Mouse (Mus musculus): Measurements from ENCODE around the gene Muc13. TPM values are rescaled to one million over a fixed set of nuclear protein-coding genes. Genes with fewer than 3 reads are reported as not detected.

Gene Muc13
- polyA plus RNA-seq, 1 experiment, result 0.02 TPM

DNA sequence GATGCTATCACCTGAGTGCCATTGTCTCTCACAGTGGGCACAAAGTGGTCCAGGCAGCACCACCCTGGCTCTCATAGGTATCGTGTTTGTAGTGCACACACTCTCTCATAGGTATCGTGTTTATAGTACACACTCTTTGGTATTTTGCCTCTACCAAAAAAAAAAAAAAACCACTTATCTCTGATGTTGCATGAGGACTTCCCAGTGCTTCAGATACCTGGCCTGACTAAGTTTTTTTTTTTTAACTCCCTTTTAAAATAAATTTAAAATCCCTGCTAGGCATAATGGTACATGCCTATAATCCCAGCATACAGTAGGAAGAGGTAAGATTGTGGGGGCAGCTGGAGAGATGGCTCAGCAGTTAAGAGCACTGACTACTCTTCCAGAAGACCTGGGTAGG is 28.4 kb upstream of the Muc13 start:
- Histone ChIP-seq H3K79me2 (ENCODE audit: control insufficient read depth, insufficient read depth) (no peaks in the 10 kb centered on the region), H3ac (ENCODE audit: control insufficient read depth, insufficient read length, low read depth) (no peak overlapping the region), H3K27me3 (ENCODE audit: control insufficient read depth, insufficient read depth, insufficient read length) (no peaks in the 10 kb centered on the region), H3K79me3 (ENCODE audit: low read depth) (no peaks in the 10 kb centered on the region), H3K36me3 (ENCODE audit: control insufficient read depth, insufficient read depth) (no peaks in the 10 kb centered on the region), H3K4me3 (ENCODE audit: insufficient read depth, poor library complexity, severe bottlenecking) (no peak overlapping the region)
- no peak for TF ChIP-seq CEBPB (IDR thresholded peaks at IDR 0.05; ENCODE audit: low read depth)
- TF ChIP-seq USF1 (IDR thresholded peaks at IDR 0.05; ENCODE audit: low read depth), result no peak
- TF ChIP-seq MAX (IDR thresholded peaks at IDR 0.05), result no peak
- no peak for TF ChIP-seq MYOG (IDR thresholded peaks at IDR 0.05; ENCODE audit: control insufficient read depth, extremely low read depth, insufficient read length)
- TF ChIP-seq MYOD1 (IDR thresholded peaks at IDR 0.05; ENCODE audit: control insufficient read depth, insufficient read length, low read depth), result no peak
- TF ChIP-seq CTCF (IDR thresholded peaks at IDR 0.05; ENCODE audit: control insufficient read depth, insufficient read depth, insufficient read length), result no peak
- no peak for TF ChIP-seq FOSL1 (IDR thresholded peaks at IDR 0.05; ENCODE audit: insufficient read depth, low read length, poor library complexity, severe bottlenecking)

DNA sequence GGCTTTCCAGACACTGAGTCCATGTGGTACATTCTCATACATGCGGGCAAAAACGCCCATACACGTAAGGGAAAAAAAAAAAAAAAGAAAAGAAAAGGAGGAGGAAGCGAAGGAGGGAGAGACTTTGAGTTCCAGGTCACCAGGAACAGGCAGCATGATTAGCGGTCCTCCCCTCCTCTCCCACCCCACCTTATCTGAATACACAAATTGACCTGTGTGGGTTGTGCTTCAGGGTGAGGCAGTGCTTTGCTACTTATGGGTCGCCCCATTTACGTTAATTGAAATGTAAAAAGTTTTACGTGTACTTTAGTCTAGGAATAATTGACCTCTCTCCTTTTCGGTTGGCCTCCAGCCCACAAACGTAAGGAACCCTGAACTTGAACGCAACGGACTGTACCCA is 27.5 kb upstream of the Muc13 start:
- H3K79me2 ChIP-seq (ENCODE audit: control insufficient read depth, insufficient read depth), result no peaks in the 10 kb centered on the region
- TF ChIP-seq CTCF (IDR thresholded peaks at IDR 0.05; ENCODE audit: control insufficient read depth, insufficient read depth, insufficient read length) (no peak), FOSL1 (IDR thresholded peaks at IDR 0.05; ENCODE audit: insufficient read depth, low read length, poor library complexity, severe bottlenecking) (no peak), CEBPB (IDR thresholded peaks at IDR 0.05; ENCODE audit: low read depth) (no peak), MAX (IDR thresholded peaks at IDR 0.05) (no peak), MYOG (IDR thresholded peaks at IDR 0.05; ENCODE audit: control insufficient read depth, extremely low read depth, insufficient read length) (no peak), MYOD1 (IDR thresholded peaks at IDR 0.05; ENCODE audit: control insufficient read depth, insufficient read length, low read depth) (no peak), USF1 (IDR thresholded peaks at IDR 0.05; ENCODE audit: low read depth) (no peak)
- no peaks in the 10 kb centered on the region for H3K36me3 ChIP-seq (ENCODE audit: control insufficient read depth, insufficient read depth)
- no peak overlapping the region for H3K4me3 ChIP-seq (ENCODE audit: insufficient read depth, poor library complexity, severe bottlenecking)
- H3K79me3 ChIP-seq (ENCODE audit: low read depth), result no peaks in the 10 kb centered on the region
- H3K27me3 ChIP-seq (ENCODE audit: control insufficient read depth, insufficient read depth, insufficient read length), result no peaks in the 10 kb centered on the region
- no peak overlapping the region for H3ac ChIP-seq (ENCODE audit: control insufficient read depth, insufficient read length, low read depth)

DNA sequence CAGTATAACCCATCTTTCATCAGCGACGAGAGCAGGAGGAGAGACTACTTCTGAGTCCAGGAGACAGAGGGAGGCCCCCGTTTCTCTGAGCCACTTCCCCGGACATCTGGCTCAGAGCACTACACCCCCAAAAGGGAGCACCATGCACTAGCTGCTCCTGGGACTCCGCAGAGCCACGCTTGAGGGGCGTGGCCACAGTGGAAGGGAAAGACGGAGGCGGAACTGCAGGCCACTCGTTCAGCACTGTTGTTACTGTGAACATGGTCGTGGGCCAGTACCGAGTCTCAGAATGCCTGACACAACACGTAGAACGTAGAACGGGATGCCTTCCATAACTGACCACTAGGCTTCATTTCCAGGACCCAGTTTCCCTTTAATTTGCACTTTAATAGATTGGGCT is 27.1 kb upstream of the Muc13 start:
- Histone ChIP-seq H3K79me2 (ENCODE audit: control insufficient read depth, insufficient read depth) (no peaks in the 10 kb centered on the region), H3K36me3 (ENCODE audit: control insufficient read depth, insufficient read depth) (no peaks in the 10 kb centered on the region), H3ac (ENCODE audit: control insufficient read depth, insufficient read length, low read depth) (no peak overlapping the region), H3K79me3 (ENCODE audit: low read depth) (no peaks in the 10 kb centered on the region), H3K4me3 (ENCODE audit: insufficient read depth, poor library complexity, severe bottlenecking) (no peak overlapping the region), H3K27me3 (ENCODE audit: control insufficient read depth, insufficient read depth, insufficient read length) (no peaks in the 10 kb centered on the region)
- no peak for TF ChIP-seq USF1 (IDR thresholded peaks at IDR 0.05; ENCODE audit: low read depth)
- no peak for TF ChIP-seq CTCF (IDR thresholded peaks at IDR 0.05; ENCODE audit: control insufficient read depth, insufficient read depth, insufficient read length)
- no peak for TF ChIP-seq FOSL1 (IDR thresholded peaks at IDR 0.05; ENCODE audit: insufficient read depth, low read length, poor library complexity, severe bottlenecking)

DNA sequence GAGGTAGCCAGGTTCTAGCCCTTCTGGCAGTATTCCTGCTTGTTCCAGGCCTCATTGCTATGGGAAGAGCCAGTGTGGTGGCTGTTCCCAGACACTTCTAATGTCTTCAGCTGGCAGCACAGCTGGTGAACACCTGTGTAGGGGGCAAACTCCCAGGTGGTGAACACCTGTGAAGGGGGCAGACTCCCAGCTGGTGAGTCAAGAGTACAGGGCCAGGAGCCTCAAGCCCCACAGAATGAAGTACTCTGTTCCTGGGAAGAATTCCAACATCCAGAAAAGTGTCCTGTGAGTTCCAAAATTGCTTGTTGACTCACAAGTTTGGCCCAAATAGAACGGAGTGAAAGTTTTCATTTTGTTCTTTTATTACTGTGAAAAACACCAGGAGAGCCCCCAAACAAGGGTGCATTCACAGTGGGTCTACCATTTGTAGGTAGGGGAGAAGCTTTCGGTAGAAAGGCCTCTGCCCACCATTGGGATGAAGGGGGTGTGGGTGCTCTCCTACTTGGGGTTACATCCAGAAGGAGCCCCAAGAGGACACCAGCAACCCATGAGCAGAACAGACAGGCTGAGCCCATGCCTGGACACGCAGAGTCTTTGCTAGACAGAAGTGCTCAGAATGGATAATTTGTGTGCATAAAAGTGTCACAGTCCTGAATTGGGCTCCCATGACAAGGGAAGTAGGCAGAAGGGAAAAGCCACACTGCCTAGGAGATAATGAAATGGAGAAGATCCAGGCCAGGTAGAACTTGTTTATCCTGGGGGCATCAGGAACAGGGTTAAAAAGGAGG is 25.2 kb upstream of the Muc13 start:
- H3K79me2 ChIP-seq (ENCODE audit: control insufficient read depth, insufficient read depth), result no peaks in the 10 kb centered on the region
- no peak overlapping the region for H3ac ChIP-seq (ENCODE audit: control insufficient read depth, insufficient read length, low read depth)
- H3K27me3 ChIP-seq (ENCODE audit: control insufficient read depth, insufficient read depth, insufficient read length), result no peaks in the 10 kb centered on the region
- H3K4me3 ChIP-seq (ENCODE audit: insufficient read depth, poor library complexity, severe bottlenecking), result no peak overlapping the region
- H3K79me3 ChIP-seq (ENCODE audit: low read depth), result no peaks in the 10 kb centered on the region
- no peaks in the 10 kb centered on the region for H3K36me3 ChIP-seq (ENCODE audit: control insufficient read depth, insufficient read depth)
- TF ChIP-seq CEBPB (IDR thresholded peaks at IDR 0.05; ENCODE audit: low read depth) (no peak), MYOG (IDR thresholded peaks at IDR 0.05; ENCODE audit: control insufficient read depth, extremely low read depth, insufficient read length) (no peak), MAX (IDR thresholded peaks at IDR 0.05) (no peak)

DNA sequence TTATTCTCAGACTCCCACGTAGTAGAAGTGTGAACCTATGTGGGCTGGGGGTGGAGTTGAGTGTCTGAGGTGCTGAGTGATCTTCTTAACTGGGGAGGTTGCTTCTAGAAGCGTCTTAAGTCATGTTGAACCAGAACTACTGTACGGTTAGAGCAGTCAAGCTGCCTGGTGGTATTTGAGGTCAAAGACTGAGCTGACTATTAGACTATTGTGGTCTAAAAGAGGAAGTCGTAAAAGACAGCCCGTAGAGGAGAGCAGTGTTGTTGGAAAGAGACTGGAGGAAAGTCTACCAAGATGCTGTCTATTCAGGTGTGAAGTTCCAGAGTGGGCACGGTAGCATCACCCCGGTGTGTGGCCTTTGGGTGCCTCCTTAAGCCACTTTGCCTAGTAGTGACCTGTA is 24.0 kb upstream of the Muc13 start:
- Histone ChIP-seq H3K4me3 (ENCODE audit: insufficient read depth, poor library complexity, severe bottlenecking) (no peak overlapping the region), H3ac (ENCODE audit: control insufficient read depth, insufficient read length, low read depth) (no peak overlapping the region), H3K27me3 (ENCODE audit: control insufficient read depth, insufficient read depth, insufficient read length) (no peaks in the 10 kb centered on the region), H3K79me3 (ENCODE audit: low read depth) (no peaks in the 10 kb centered on the region), H3K36me3 (ENCODE audit: control insufficient read depth, insufficient read depth) (no peaks in the 10 kb centered on the region), H3K79me2 (ENCODE audit: control insufficient read depth, insufficient read depth) (no peaks in the 10 kb centered on the region)
- no peak for TF ChIP-seq CTCF (IDR thresholded peaks at IDR 0.05; ENCODE audit: control insufficient read depth, insufficient read depth, insufficient read length)
- no peak for TF ChIP-seq CEBPB (IDR thresholded peaks at IDR 0.05; ENCODE audit: low read depth)
- TF ChIP-seq FOSL1 (IDR thresholded peaks at IDR 0.05; ENCODE audit: insufficient read depth, low read length, poor library complexity, severe bottlenecking), result no peak

DNA sequence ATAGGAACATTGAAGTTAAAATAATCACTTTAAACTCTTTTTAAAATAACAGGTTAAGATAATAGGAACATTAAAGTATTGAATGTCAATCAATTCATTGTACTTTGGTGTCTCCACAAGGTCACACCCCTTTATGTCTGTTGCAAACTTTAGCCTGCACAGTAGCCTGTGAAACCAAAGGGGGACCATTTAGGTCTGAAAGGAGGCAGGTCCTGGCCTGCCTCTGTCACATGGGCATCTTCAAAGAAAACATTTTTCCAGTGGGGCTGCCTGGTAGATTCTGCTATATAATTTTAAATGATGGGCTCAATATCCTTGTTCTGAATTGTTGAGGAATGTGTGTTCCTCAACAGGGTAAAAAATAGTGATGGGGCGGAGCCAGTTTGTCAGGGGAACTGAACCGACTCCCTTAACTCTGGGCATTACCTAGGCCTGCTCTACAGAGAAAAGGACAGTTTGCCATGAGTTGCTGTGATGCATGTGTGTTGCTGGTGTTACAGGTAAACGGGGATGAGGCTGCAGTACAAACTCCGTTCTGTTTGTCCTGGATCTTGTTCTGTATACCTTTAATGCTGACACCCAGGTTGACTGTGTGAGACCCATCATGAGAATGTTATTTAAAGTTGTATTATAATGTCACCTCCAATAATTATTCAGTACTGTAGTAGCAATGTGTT is 22.9 kb upstream of the Muc13 start:
- Histone ChIP-seq H3K27me3 (ENCODE audit: control insufficient read depth, insufficient read depth, insufficient read length) (no peaks in the 10 kb centered on the region), H3K79me2 (ENCODE audit: control insufficient read depth, insufficient read depth) (no peaks in the 10 kb centered on the region), H3K79me3 (ENCODE audit: low read depth) (no peaks in the 10 kb centered on the region), H3K4me3 (ENCODE audit: insufficient read depth, poor library complexity, severe bottlenecking) (no peak overlapping the region), H3K36me3 (ENCODE audit: control insufficient read depth, insufficient read depth) (no peaks in the 10 kb centered on the region), H3ac (ENCODE audit: control insufficient read depth, insufficient read length, low read depth) (no peak overlapping the region)
- TF ChIP-seq MYOG (IDR thresholded peaks at IDR 0.05; ENCODE audit: control insufficient read depth, extremely low read depth, insufficient read length), result no peak
- no peak for TF ChIP-seq CTCF (IDR thresholded peaks at IDR 0.05; ENCODE audit: control insufficient read depth, insufficient read depth, insufficient read length)
- no peak for TF ChIP-seq MAX (IDR thresholded peaks at IDR 0.05)
- no peak for TF ChIP-seq CEBPB (IDR thresholded peaks at IDR 0.05; ENCODE audit: low read depth)
- TF ChIP-seq FOSL1 (IDR thresholded peaks at IDR 0.05; ENCODE audit: insufficient read depth, low read length, poor library complexity, severe bottlenecking), result no peak
- TF ChIP-seq USF1 (IDR thresholded peaks at IDR 0.05; ENCODE audit: low read depth), result no peak
- no peak for TF ChIP-seq MYOD1 (IDR thresholded peaks at IDR 0.05; ENCODE audit: control insufficient read depth, insufficient read length, low read depth)
